In the genomic region with DNA sequence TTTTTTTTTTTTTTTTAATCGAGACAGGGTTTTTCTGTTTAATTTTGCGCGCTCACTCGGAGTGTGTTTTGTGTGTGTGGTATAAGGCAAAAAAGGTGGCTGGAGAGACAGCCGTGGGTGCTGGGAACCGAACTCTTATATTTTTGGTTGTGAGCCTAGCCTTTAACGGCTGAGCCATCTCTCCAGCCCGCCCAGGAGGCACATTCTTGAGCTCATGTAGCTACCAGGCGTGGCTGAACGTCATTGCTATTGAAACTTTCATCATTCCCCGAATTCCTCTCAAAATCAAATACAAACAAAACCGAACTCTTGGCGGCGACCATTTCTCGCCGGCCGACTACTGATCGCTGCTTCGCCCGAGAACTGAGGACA, we compare ENCODE assay signal across 8 mouse cellular contexts. TPM values are rescaled to one million over a fixed set of nuclear protein-coding genes. Genes with fewer than 3 reads are reported as not detected.
A peak's percentile ranks its signal among the peaks of the same experiment; 100 is the strongest.
DNase-seq lines count a peak whose midpoint lies in the region; ATAC-seq and TF ChIP-seq lines count a peak whose summit lies in the region.
"Not testable (repeated sequence)": the region's sequence is repeated elsewhere in the genome, so short reads cannot be mapped to it uniquely, and the experiment has no call there.

No protein-coding gene starts in this region.

- TF ChIP-seq POLR2A in MEL (IDR thresholded peaks at IDR 0.05; ENCODE audit: control insufficient read depth in 1 of 2, insufficient read depth in 1 of 2, low read depth in 1 of 2, low read length in 2 of 2, poor library complexity in 1 of 2); olfactory bulb, adult 2 months (IDR thresholded peaks at IDR 0.05; ENCODE audit: insufficient read depth, low read depth, low read length): not testable (repeated sequence)

- H3K79me2 ChIP-seq in MEL (ENCODE audit: control insufficient read depth, insufficient read depth, low read length, poor library complexity): not testable (repeated sequence)

- H3K4me1 ChIP-seq in MEL (ENCODE audit: control insufficient read depth in 1 of 2, insufficient read depth in 2 of 2, low read length in 2 of 2); hindbrain, embryonic 11.5 days (replicated peaks; ENCODE audit: control insufficient read depth, insufficient read depth, low read length): not testable (repeated sequence)
- peaks cover 14% of the 10 kb centered on the region for H3K4me1 ChIP-seq in lung, embryonic 15.5 days
- H3K4me1 ChIP-seq in olfactory bulb, adult 2 months (ENCODE audit: control insufficient read depth, insufficient read depth, low read length): peaks cover 12% of the 10 kb centered on the region

- TF ChIP-seq RAD21 in MEL (IDR thresholded peaks at IDR 0.05; ENCODE audit: low read depth, low read length): not testable (repeated sequence)

- not testable (repeated sequence) for H3K36me3 ChIP-seq in MEL (ENCODE audit: control insufficient read depth in 1 of 2, insufficient read depth in 2 of 2, low read length in 2 of 2); hindbrain, embryonic 11.5 days (ENCODE audit: control insufficient read depth, insufficient read depth, low read length); lung, embryonic 15.5 days

- WGBS in hindbrain, embryonic 11.5 days: 1% methylated on average over 20 of the region's 20 CpGs
- WGBS in lung, embryonic 15.5 days: under 1% methylated on average over 20 of the region's 20 CpGs
- under 1% methylated on average over 20 of the region's 20 CpGs for WGBS in olfactory bulb, adult 2 months

- peak; percentile 51 for ATAC-seq in hindbrain, embryonic 11.5 days (ENCODE audit: low FRiP score)
- ATAC-seq in lung, embryonic 15.5 days (ENCODE audit: borderline replicate concordance, extremely low read depth, low FRiP score, low TSS enrichment): peak; percentile 44; the same call in 1 of the 2 replicates

- peak overlapping the region; percentile 70 to 74 for H3K4me3 ChIP-seq in MEL (ENCODE audit: control insufficient read depth in 1 of 2, insufficient read depth in 1 of 2, low read depth in 2 of 2, low read length in 2 of 2)
- peak overlapping the region; percentile 61 for H3K4me3 ChIP-seq in hindbrain, embryonic 11.5 days (ENCODE audit: low read depth, low read length)
- H3K4me3 ChIP-seq in lung, embryonic 15.5 days: peak overlapping the region; percentile 66
- H3K4me3 ChIP-seq in olfactory bulb, adult 2 months (ENCODE audit: insufficient read depth, low read depth, low read length): peak overlapping the region; percentile 96

- peak overlapping the region; percentile 37 for H3K4me2 ChIP-seq in hindbrain, embryonic 11.5 days (replicated peaks; ENCODE audit: low read depth, low read length)
- peak overlapping the region; percentile 65 for H3K4me2 ChIP-seq in lung, embryonic 15.5 days

- peak overlapping the region; percentile 49 for H3K9ac ChIP-seq in MEL (ENCODE audit: control insufficient read depth, low read depth, low read length, poor library complexity, severe bottlenecking)
- H3K9ac ChIP-seq in hindbrain, embryonic 11.5 days (ENCODE audit: low read depth, low read length): peak overlapping the region; percentile 64
- H3K9ac ChIP-seq in lung, embryonic 15.5 days: peak overlapping the region; percentile 64

- H3K9me3 ChIP-seq in MEL (replicated peaks; ENCODE audit: insufficient read depth, low read length); hindbrain, embryonic 11.5 days (ENCODE audit: control insufficient read depth, low read length); lung, embryonic 15.5 days: not testable (repeated sequence)

- not testable (repeated sequence) for H3K27me3 ChIP-seq in MEL (ENCODE audit: control insufficient read depth in 1 of 2, insufficient read depth in 2 of 2, low read length in 2 of 2); hindbrain, embryonic 11.5 days (ENCODE audit: control insufficient read depth, insufficient read depth, low read length); lung, embryonic 15.5 days

- not testable (repeated sequence) for H3K27ac ChIP-seq in MEL (ENCODE audit: control insufficient read depth, low read depth, low read length)
- 0 out of 2 replicates have a peak overlapping the region, but pooled peaks have one; percentile 24 for H3K27ac ChIP-seq in hindbrain, embryonic 11.5 days (ENCODE audit: low read depth, low read length)
- peak overlapping the region; percentile 94 for H3K27ac ChIP-seq in lung, embryonic 15.5 days
- peak overlapping the region; percentile 96 for H3K27ac ChIP-seq in olfactory bulb, adult 2 months (ENCODE audit: insufficient read depth, low read depth, low read length)

- not testable (repeated sequence) for TF ChIP-seq EP300 in MEL (IDR thresholded peaks at IDR 0.05; ENCODE audit: low read depth in 1 of 2, low read length in 2 of 2)

- not testable (repeated sequence) for TF ChIP-seq CTCF in MEL (IDR thresholded peaks at IDR 0.05 in 2 of 3, conservative IDR thresholded peaks at IDR 0.05 in 1 of 3; ENCODE audit: control insufficient read depth in 1 of 3, insufficient read depth in 1 of 3, low read depth in 2 of 3, low read length in 3 of 3, poor library complexity in 1 of 3, severe bottlenecking in 1 of 3); olfactory bulb, adult 2 months (IDR thresholded peaks at IDR 0.05; ENCODE audit: insufficient read depth, low read depth, low read length)

- peak; percentile 66 for DNase-seq in MEL (ENCODE audit: low read depth, low spot score)
- peak; percentile 82 to 86 for DNase-seq in cerebellum, postnatal 10 days
- peak; percentile 59 to 87 for DNase-seq in frontal cortex, adult 2 months (ENCODE audit: extremely low spot score in 1 of 2, low spot score in 1 of 2)
- peak; percentile 89 for DNase-seq in hindbrain, embryonic 11.5 days (ENCODE audit: low spot score)
- peak; percentile 80 for DNase-seq in layer of hippocampus, adult 9-11 months
- DNase-seq in testis, postnatal 14 days (ENCODE audit: low spot score): peak; percentile 51

TF ChIP-seq in MEL, 35 proteins besides CTCF, POLR2A, EP300 and RAD21:
- TF ChIP-seq MYC (IDR thresholded peaks at IDR 0.05; ENCODE audit: low read depth, low read length) (0 out of 2 replicates have a peak, but pooled peaks have one; percentile 5), TBP (IDR thresholded peaks at IDR 0.05; ENCODE audit: low read depth, low read length) (peak; percentile 90), MAFK (IDR thresholded peaks at IDR 0.05; ENCODE audit: borderline replicate concordance, low read depth, low read length) (peak; percentile 67; the same call in 1 of the 2 replicates)

RNA-seq across cellular contexts. Expression of a gene that starts 9.7 kb away (rescaled TPM):
- total RNA-seq in MEL (2012; rRNA removed): not detected in 2 replicates
- not detected for polyA plus RNA-seq in MEL (2012; ENCODE audit: insufficient read depth in 1 of 2, insufficient read length in 2 of 2, low read depth in 1 of 2, low replicate concordance in 2 of 2, missing spikeins in 1 of 2)
- polyA plus RNA-seq in frontal cortex, adult 2 months (2012; rRNA removed): 0.08 TPM in 1 of 2 replicates, not detected in the other
- 0.06 TPM in 1 of 2 replicates, not detected in the other for polyA plus RNA-seq in hindbrain, embryonic 11.5 days (2014; fragmentation: Nextera tagmentation; extraction: Ambion mirVana)
- 0.15 and 0.16 TPM in 2 replicates for polyA plus RNA-seq in lung, embryonic 15.5 days (2015; fragmentation: Nextera tagmentation; extraction: Ambion mirVana)
- not detected in 2 replicates for polyA plus RNA-seq in olfactory bulb, adult 2 months (2012; ENCODE audit: insufficient read depth, insufficient read length, low replicate concordance, missing spikeins)

RNA-seq across cellular contexts. Expression of a gene that starts 27.4 kb away (rescaled TPM):
- not detected in 2 replicates for total RNA-seq in MEL (2012; rRNA removed)
- polyA plus RNA-seq in MEL (2012; ENCODE audit: insufficient read depth in 1 of 2, insufficient read length in 2 of 2, low read depth in 1 of 2, low replicate concordance in 2 of 2, missing spikeins in 1 of 2): not detected
- polyA plus RNA-seq in frontal cortex, adult 2 months (2012; rRNA removed): not detected in 2 replicates
- polyA plus RNA-seq in hindbrain, embryonic 11.5 days (2014; fragmentation: Nextera tagmentation; extraction: Ambion mirVana): not detected in 2 replicates
- polyA plus RNA-seq in lung, embryonic 15.5 days (2015; fragmentation: Nextera tagmentation; extraction: Ambion mirVana): not detected in 2 replicates
- polyA plus RNA-seq in olfactory bulb, adult 2 months (2012; ENCODE audit: insufficient read depth, insufficient read length, low replicate concordance, missing spikeins): not detected in 2 replicates

RNA-seq across cellular contexts. Expression of a gene that starts 27.4 kb away (rescaled TPM):
- total RNA-seq in MEL (2012; rRNA removed): not detected in 2 replicates
- polyA plus RNA-seq in MEL (2012; ENCODE audit: insufficient read depth in 1 of 2, insufficient read length in 2 of 2, low read depth in 1 of 2, low replicate concordance in 2 of 2, missing spikeins in 1 of 2): not detected
- not detected in 2 replicates for polyA plus RNA-seq in frontal cortex, adult 2 months (2012; rRNA removed)
- not detected in 2 replicates for polyA plus RNA-seq in hindbrain, embryonic 11.5 days (2014; fragmentation: Nextera tagmentation; extraction: Ambion mirVana)
- polyA plus RNA-seq in lung, embryonic 15.5 days (2015; fragmentation: Nextera tagmentation; extraction: Ambion mirVana): 0.16 and 0.18 TPM in 2 replicates
- polyA plus RNA-seq in olfactory bulb, adult 2 months (2012; ENCODE audit: insufficient read depth, insufficient read length, low replicate concordance, missing spikeins): not detected in 2 replicates
